2 mouse cellular contexts compared by ENCODE assay signal in genomic region chr2:126457759-126458158, GRCm38 (mm10). TPM values are rescaled to one million over a fixed set of nuclear protein-coding genes. Genes with fewer than 3 reads are reported as not detected.
"Had no signal": no experiment of that assay in that cellular context is flagged by ENCODE, and none has a peak within 500 bp of the region (broad histone marks: within the 10 kb centered on the region; RNA-seq: fewer than 3 reads in every experiment).

No protein-coding gene starts in this region.

RNA-seq across cellular contexts. Expression of gene Atp8b4, which starts 42.7 kb away (rescaled TPM):
- total RNA-seq: layer of hippocampus, postnatal 36 days had no signal
- polyA plus RNA-seq: neural tube, embryonic 13.5 days had no signal
